Mouse (Mus musculus): Measurements from ENCODE around the gene Srp68.

Gene Srp68

GRCm38 (mm10) chr11:116210696-116211095, 63.3 kb downstream of the Srp68 start:
- DNase-seq (ENCODE audit: extremely low read depth, insufficient read length, low spot score) = no peak

- no peak for DNase-seq (ENCODE audit: extremely low read depth, insufficient read length, low spot score)
These were observed 64.8 kb downstream of the Srp68 start for GRCm38 (mm10) chr11:116209257-116209656.

GRCm38 (mm10) chr11:116208660-116209059, 65.4 kb downstream of the Srp68 start:
- no peak for DNase-seq (ENCODE audit: extremely low read depth, insufficient read length, low spot score)

GRCm38 (mm10) chr11:116206678-116207077, 67.3 kb downstream of the Srp68 start:
- no peak for DNase-seq (ENCODE audit: extremely low read depth, insufficient read length, low spot score)

- DNase-seq (ENCODE audit: extremely low read depth, insufficient read length, low spot score) = no peak
These were observed 70.9 kb downstream of the Srp68 start for GRCm38 (mm10) chr11:116203150-116203549.

GRCm38 (mm10) chr11:116201151-116201550, 72.9 kb downstream of the Srp68 start:
- no peak for DNase-seq (ENCODE audit: extremely low read depth, insufficient read length, low spot score)

GRCm38 (mm10) chr11:116198639-116199531, 75.1 kb downstream of the Srp68 start, which contains the start of the genes Ten1 and Acox1:
Gene Ten1, plus strand, starts transcription at chr11:116198855.
Gene Acox1, minus strand, starts transcription at chr11:116199045.
- DNase-seq (ENCODE audit: extremely low read depth, insufficient read length, low spot score) = peak; percentile 96

GRCm38 (mm10) chr11:116198132-116198531, 75.9 kb downstream of the Srp68 start:
- DNase-seq (ENCODE audit: extremely low read depth, insufficient read length, low spot score) = no peak

- no peak for DNase-seq (ENCODE audit: extremely low read depth, insufficient read length, low spot score)
These were observed 76.5 kb downstream of the Srp68 start for GRCm38 (mm10) chr11:116197584-116197906.

- DNase-seq (ENCODE audit: extremely low read depth, insufficient read length, low spot score) = no peak
These were observed 77.0 kb downstream of the Srp68 start for GRCm38 (mm10) chr11:116196866-116197583.

GRCm38 (mm10) chr11:116196336-116196735, 77.7 kb downstream of the Srp68 start:
- no peak for DNase-seq (ENCODE audit: extremely low read depth, insufficient read length, low spot score)

GRCm38 (mm10) chr11:116195252-116195651, 78.8 kb downstream of the Srp68 start:
- DNase-seq (ENCODE audit: extremely low read depth, insufficient read length, low spot score) = no peak
